Mouse (Mus musculus): ENCODE data around the gene Dgkb.

DNA sequence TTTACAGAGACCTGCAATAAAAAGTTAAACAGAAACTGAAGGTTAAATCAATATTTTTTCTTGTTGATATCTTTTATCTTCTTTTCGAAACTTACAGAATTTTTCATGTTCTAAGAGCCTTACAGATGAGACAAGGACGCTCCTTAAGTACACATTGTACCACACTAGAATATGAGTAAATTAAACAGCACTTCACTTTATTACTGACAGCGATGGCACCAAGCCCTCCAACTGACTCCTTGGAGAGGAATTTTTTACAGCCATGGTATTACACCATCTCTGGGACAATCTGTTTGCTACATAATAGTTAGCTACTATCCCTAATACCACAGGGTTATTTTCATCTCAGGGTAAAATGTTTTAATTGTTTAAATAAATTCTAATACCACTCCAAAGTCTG lies 556.6 kb downstream of the Dgkb start:
- no peak for TF ChIP-seq CTCF (IDR thresholded peaks at IDR 0.05; ENCODE audit: borderline replicate concordance, extremely low read depth, insufficient read depth, insufficient read length)
- TF ChIP-seq POLR2A (IDR thresholded peaks at IDR 0.05; ENCODE audit: borderline replicate concordance, extremely low read depth, insufficient read depth, insufficient read length, poor library complexity, severe bottlenecking) = no peak

Measured in brain, embryonic 14.5 days (tissue).